Mouse (Mus musculus): Measurements from ENCODE around the gene Fam241a.

Gene Fam241a

DNA sequence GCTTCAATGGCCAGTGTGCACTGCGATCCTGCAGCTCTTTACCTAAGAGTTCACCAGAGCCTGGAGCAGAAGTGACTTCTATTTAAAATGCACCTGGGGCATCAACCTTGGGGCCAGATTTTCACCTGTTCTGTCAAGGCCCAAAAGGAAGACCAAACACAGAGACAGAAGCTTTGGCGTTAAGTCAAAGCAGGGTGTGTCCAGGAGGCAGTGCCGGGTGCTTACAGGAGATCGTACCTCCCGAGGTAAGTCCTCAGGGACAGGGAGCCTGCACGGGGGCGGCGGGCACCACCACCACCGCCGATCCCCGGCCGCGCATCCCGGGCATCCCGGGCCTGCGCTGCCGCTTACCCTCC, 59.3 kb downstream of the Fam241a start:
- DNase-seq (ENCODE audit: low read depth), result no peak

GRCm38 (mm10) chr3:127835594-127835993, 60.5 kb downstream of the Fam241a start:
- DNase-seq (ENCODE audit: low read depth), result no peak

- DNase-seq (ENCODE audit: low read depth), result no peak
These were observed 62.1 kb downstream of the Fam241a start for GRCm38 (mm10) chr3:127834040-127834439.

DNA sequence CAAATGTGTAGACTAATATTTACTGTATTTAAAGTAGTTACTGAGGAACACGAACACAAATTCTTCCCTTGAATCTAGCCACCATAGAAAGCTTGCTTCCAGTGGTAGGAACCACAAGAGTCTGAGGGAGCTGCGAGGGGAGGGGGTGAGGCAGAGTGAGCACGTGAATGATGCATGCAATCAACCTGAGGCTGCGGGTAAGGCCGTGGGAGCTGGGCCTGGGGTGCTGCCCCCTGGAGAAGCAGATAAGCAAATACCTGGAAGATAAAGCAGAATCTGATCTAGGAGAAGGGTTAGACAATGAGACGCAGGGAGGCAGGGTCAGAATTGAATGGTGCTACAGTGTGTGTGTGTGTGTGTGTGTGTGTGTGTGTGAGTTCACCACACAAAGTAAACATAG, 65.0 kb downstream of the Fam241a start:
- DNase-seq (ENCODE audit: low read depth), result no peak

GRCm38 (mm10) chr3:127830183-127830582, 65.9 kb downstream of the Fam241a start:
- DNase-seq (ENCODE audit: low read depth), result no peak

DNA sequence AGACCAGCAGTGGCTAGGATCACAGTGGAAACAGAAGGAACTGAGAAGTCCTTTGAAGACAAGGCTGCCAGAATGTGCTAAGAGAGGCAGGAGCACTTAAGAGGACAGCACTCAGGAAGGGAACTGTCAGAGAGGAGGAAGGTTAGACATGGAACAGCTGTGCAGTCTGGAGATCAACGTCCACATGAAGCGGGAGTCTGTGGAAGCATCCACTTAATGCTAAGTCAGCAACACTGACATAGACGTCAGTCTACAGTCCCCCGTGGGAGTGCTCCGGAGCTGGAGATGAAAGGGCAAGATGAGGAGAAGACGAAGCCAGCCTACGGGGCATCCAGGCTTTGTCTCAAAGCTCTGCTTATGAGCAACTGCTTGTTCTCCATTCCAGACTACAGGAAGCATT, 69.0 kb downstream of the Fam241a start:
- DNase-seq (ENCODE audit: low read depth), result no peak

DNA sequence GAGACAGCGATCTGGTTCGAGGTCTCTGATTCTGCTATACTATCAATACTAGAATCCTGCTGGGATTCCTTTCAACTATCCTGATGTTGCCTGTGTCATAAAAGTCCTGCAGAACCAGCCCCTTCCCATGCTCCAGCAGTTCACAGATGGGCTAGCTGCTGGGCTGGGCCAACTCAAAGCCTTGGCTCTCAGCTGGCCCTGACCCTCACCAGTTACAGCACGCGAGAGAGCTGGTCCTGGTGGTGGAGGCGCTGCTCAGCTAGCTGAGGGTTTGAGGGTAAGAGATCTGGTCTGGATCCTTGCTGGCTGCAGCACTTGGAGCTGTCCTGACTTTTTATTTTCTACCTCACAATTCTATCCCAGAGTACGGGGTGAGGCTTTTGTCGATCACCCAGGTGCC, 69.6 kb downstream of the Fam241a start:
- DNase-seq (ENCODE audit: low read depth), result no peak

DNA sequence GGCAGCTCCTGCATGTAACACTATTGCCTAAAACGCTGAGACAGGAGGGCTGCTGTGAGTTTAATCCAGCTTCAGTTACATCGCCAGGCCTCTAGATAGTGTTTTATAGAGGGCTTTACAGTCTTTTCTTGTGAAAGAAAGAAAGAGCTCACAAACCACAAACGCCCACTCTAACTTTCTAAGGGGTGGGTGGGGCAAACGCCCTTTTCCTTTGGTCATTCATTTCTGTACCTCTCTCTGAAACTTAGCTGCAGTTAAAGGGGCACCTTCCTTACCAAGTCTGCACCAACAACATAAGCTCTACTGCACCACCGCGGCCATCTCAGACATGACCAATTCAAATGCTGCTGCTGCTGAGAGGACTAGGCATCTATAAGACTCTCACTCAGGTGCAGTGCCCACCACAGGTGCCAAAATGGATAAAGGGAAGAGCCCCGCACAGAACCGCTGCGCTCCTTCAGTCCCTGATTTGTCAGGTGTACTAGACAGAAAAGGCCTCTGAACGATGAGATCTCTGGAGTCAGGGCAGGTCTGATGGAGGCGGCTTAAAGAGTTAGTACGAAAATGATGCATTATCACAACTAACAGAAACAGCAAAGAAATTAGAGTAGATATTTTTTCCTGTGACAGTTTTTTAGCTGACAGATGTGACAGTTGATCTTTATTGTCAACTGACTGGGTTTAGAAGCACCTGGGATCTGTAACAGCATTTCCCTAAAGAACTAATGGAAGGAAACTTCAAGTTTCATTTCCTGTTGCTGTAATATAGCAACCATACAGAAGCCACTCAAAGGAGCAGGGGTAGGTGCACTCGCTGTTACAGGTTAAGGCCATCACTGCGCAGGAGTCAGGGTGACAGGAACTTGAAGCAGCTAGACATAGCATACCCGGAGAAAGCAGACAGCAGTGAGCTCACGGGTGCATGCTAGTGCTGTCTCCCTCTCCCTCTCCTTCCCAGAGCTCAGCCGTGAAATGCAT, 71.9 kb downstream of the Fam241a start:
- peak; percentile 78 for DNase-seq (ENCODE audit: low read depth)

GRCm38 (mm10) chr3:127821209-127821608, 74.9 kb downstream of the Fam241a start:
- no peak for DNase-seq (ENCODE audit: low read depth)

DNA sequence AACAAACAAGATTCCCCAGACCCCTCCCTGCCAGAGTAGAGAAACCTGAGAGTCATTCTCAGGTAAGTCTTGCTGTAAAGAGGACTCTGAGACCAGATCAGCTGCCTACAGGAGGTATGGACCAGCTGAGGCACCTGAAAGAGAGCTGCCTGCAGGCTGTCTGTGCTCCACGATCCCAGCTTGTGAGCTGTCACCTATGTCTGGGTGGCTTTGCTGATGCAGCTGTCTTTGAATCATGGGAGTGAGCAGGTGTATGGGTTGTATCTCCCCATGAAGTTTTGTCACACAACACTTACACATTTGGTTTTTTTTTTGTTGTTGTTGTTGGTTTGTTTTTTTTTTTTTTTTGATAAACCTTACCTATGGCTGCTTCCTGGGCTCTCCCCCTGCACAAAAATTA, 75.7 kb downstream of the Fam241a start:
- DNase-seq (ENCODE audit: low read depth), result no peak

Measured in induced T-regulatory cell, adult 2 months (primary cell).